ENCODE assay signal across 26 mouse cellular contexts in genomic region chr6:99874029-99874428, GRCm38 (mm10).
"Had no signal": no experiment of that assay in that cellular context is flagged by ENCODE, and none has a peak within 500 bp of the region (broad histone marks: within the 10 kb centered on the region; RNA-seq: fewer than 3 reads in every experiment).

No protein-coding gene starts in this region.

- H3K9me3 ChIP-seq: heart, embryonic 13.5 days; heart, embryonic 15.5 days; hindbrain, embryonic 10.5 days; hindbrain, embryonic 12.5 days; intestine, embryonic 15.5 days; limb, embryonic 10.5 days; limb, embryonic 12.5 days had no signal

- DNase-seq: gastrocnemius, postnatal 14 days; gastrocnemius, postnatal 36 days; heart, adult 11 months; heart, adult 2 months; heart, postnatal 14 days; heart, postnatal 36 days; kidney, adult 11 months; kidney, adult 2 months; kidney, postnatal 10 days; kidney, postnatal 25 days; kidney, postnatal 4 days; liver had no signal

- H3K9ac ChIP-seq: heart, embryonic 13.5 days; heart, embryonic 15.5 days; hindbrain, embryonic 12.5 days; hindbrain, embryonic 14.5 days; intestine, embryonic 15.5 days; limb, embryonic 12.5 days had no signal

- ATAC-seq: hindbrain, embryonic 16.5 days; inflammation-experienced regulatory T-cells, adult 6 months; intestine, embryonic 15.5 days had no signal

- H3K4me1 ChIP-seq: heart, embryonic 13.5 days; heart, embryonic 15.5 days; hindbrain, embryonic 10.5 days; hindbrain, embryonic 12.5 days; intestine, embryonic 15.5 days; limb, embryonic 10.5 days; limb, embryonic 12.5 days had no signal

- H3K4me2 ChIP-seq: heart, embryonic 11.5 days; heart, embryonic 13.5 days; heart, embryonic 15.5 days; hindbrain, embryonic 12.5 days; hindbrain, embryonic 14.5 days; intestine, embryonic 15.5 days; limb, embryonic 12.5 days; liver, embryonic 11.5 days had no signal

- H3K36me3 ChIP-seq: heart, embryonic 13.5 days; heart, embryonic 15.5 days; hindbrain, embryonic 10.5 days; hindbrain, embryonic 12.5 days; intestine, embryonic 15.5 days; limb, embryonic 10.5 days; limb, embryonic 12.5 days had no signal

- H3K27me3 ChIP-seq: heart, embryonic 15.5 days; hindbrain, embryonic 12.5 days; intestine, embryonic 15.5 days had no signal

- H3K27ac ChIP-seq: heart, adult 2 months; heart, embryonic 13.5 days; heart, embryonic 15.5 days; hindbrain, embryonic 10.5 days; hindbrain, embryonic 12.5 days; hindbrain, embryonic 14.5 days; intestine, embryonic 15.5 days; layer of hippocampus, adult 2 months; left cerebral cortex, adult 2 months; limb, embryonic 10.5 days; limb, embryonic 12.5 days had no signal

- H3K4me3 ChIP-seq: heart, adult 2 months; heart, embryonic 13.5 days; heart, embryonic 15.5 days; hindbrain, embryonic 10.5 days; hindbrain, embryonic 12.5 days; intestine, embryonic 15.5 days; layer of hippocampus, adult 2 months; left cerebral cortex, adult 2 months; limb, embryonic 10.5 days; limb, embryonic 12.5 days had no signal
